Mouse (Mus musculus) liver, postnatal 0 days (tissue): ENCODE measurements around the gene Mymk.

Source experiments
- CTCF ChIP-seq: sonication (generic); IDR thresholded peaks from 2 replicates; pipeline ENCODE4 v1.5.1; 2016; ENCODE audit warnings: antibody characterized with exemption, low read depth
- EP300 ChIP-seq: IDR thresholded peaks from 2 replicates; pipeline ENCODE4 v1.6.1; 2016; ENCODE audit warnings: antibody characterized with exemption, low read depth, mild to moderate bottlenecking

DNA sequence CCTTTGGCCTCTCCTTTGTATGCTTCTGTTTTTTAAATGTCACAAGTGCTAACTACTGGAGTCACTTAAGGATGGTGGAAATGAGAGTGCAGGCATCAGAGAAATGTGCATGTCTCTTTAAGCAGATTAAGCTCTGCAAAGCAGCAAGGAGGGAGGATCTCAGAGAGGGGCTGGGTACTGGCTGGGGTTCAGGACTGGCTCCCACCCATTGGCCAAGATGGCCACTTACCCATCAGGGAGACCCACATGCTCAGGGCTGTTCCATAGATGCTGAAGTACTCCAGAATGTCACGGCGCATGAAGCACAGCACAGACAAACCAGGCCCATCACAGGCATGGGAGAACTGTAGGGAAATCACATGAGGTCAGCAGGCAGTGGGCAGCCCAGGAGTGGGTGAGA is 4.9 kb downstream of the Mymk start:
- TF ChIP-seq CTCF (no peak), EP300 (no peak)
